Mouse (Mus musculus): ENCODE measurements around the gene Nr2f6. TPM values are rescaled to one million over a fixed set of nuclear protein-coding genes. Genes with fewer than 3 reads are reported as not detected.

Nr2f6 gene
- polyA plus RNA-seq, 1 experiment from 2014 or later, result 69.5 TPM

- peak; percentile 91 for DNase-seq (ENCODE audit: low spot score)
- peaks cover 22% of the 10 kb centered on the region for H3K4me1 ChIP-seq (replicated peaks; ENCODE audit: control insufficient read depth, insufficient read depth, low read length)
- WGBS, result 1% methylated on average over 34 of the region's 80 CpGs
These were observed 506 bp upstream of the Nr2f6 start for GRCm38 (mm10) chr8:71381971-71382961.

DNA sequence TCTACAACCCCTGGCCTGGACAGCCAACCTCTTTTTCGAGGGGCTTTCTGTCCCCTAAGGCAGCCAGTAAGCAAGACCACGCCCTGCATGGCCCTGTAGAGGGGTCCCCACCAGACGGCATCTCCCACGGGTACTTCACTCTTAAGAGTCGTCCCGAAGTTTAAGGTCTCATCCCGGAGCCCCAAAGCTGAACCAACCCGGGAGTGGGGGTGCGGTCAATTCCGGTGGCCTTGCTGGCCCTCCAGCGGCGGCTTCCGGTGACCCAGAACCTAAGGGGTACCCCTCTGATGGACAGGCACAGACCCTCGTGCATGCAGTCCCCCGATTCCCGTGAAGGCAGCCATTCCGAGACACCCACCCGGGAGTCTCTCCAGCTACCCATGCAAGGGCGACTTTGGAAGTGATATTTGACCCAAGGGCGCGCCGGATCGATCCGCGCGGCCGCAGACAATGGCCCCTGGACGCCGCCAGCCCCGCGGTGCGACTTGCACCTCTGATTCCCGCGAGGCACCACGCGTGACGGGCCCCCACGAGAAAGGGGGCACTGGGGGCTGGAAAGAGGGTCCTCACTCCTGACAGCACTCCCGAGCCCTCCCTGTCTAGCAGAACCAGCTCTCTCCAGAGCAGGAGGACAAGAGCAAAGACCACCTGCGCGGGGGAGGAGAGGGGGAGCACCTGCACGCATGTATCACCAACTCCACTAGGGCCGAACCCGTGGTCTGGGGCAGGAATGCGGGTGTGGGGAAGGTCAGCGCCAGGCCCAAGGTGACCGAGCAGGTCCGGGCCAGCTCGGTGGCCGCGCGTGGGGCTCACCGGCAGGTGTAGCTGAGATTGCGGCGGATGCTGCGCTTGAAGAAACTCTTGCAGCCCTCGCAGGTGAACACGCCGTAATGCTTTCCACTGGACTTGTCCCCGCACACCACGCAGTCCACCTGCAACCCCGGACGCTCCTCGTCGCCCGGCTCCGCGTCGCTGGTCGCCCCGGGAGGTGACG lies 1.3 kb downstream of the Nr2f6 start:
- WGBS, result 2% methylated on average over 70 of the region's 72 CpGs
- peak overlapping the region; percentile 92 for H3K27ac ChIP-seq (ENCODE audit: low read depth, low read length)
- H3K4me2 ChIP-seq (replicated peaks; ENCODE audit: low read depth, low read length), result peak overlapping the region; percentile 96
- H3K4me3 ChIP-seq (ENCODE audit: low read depth, low read length), result peak overlapping the region; percentile 85
- peak overlapping the region; percentile 82 for H3K9ac ChIP-seq (ENCODE audit: low read depth, low read length)
- ATAC-seq (ENCODE audit: low FRiP score) (no peak), DNase-seq (ENCODE audit: low spot score) (peak; percentile 49)
- H3K36me3 ChIP-seq (ENCODE audit: control insufficient read depth, insufficient read depth, low read length), result no peaks in the 10 kb centered on the region; the same call in 1 of the 2 replicates
- no peaks in the 10 kb centered on the region for H3K27me3 ChIP-seq (ENCODE audit: control insufficient read depth, insufficient read depth, low read length)
- peaks cover 38% of the 10 kb centered on the region for H3K4me1 ChIP-seq (replicated peaks; ENCODE audit: control insufficient read depth, insufficient read depth, low read length)
- no peaks in the 10 kb centered on the region for H3K9me3 ChIP-seq (ENCODE audit: control insufficient read depth, low read length)

More at GRCm38 (mm10) chr8:71381971-71382961, 506 bp upstream of the Nr2f6 start:
- Histone ChIP-seq H3K9me3 (ENCODE audit: control insufficient read depth, low read length) (no peaks in the 10 kb centered on the region), H3K27me3 (ENCODE audit: control insufficient read depth, insufficient read depth, low read length) (no peaks in the 10 kb centered on the region), H3K4me2 (replicated peaks; ENCODE audit: low read depth, low read length) (peak overlapping the region; percentile 96), H3K27ac (ENCODE audit: low read depth, low read length) (peak overlapping the region; percentile 92), H3K36me3 (ENCODE audit: control insufficient read depth, insufficient read depth, low read length) (no peaks in the 10 kb centered on the region), H3K4me3 (ENCODE audit: low read depth, low read length) (peak overlapping the region; percentile 85), H3K9ac (ENCODE audit: low read depth, low read length) (peak overlapping the region; percentile 82)
- ATAC-seq (ENCODE audit: low FRiP score), result peak; percentile 84

DNA sequence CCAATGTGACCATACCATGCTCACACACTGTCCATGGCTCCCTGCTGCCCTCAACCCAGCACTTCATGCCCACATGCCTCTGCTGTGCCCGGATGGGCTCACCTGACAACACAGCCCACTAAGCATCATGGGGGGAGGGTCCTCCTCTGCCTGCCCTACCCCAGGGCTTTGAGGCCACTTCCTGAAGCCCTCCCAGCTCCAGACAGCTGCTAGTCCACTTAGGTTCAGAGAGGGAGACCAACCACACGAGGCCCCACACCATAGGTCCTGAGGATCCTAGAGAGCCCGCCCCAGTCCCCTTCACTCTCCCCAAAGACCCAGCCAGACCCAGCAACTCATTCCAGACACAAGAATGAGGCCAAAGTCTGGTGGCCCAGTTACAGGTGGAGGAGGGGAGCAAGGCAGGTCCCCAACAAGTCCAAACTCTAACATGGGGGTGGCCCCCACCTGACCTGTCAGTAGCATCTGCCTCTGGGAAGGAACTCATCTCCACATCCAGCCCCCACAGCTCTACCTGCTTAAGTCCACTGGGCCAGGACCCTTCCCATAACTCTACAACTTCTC lies 2.2 kb downstream of the Nr2f6 start:
- WGBS, result 18% methylated on average over 3 of the region's 3 CpGs
- Histone ChIP-seq H3K4me1 (replicated peaks; ENCODE audit: control insufficient read depth, insufficient read depth, low read length) (peaks cover 39% of the 10 kb centered on the region), H3K27me3 (ENCODE audit: control insufficient read depth, insufficient read depth, low read length) (no peaks in the 10 kb centered on the region), H3K9me3 (ENCODE audit: control insufficient read depth, low read length) (no peaks in the 10 kb centered on the region), H3K4me3 (ENCODE audit: low read depth, low read length) (peak overlapping the region; percentile 85), H3K9ac (ENCODE audit: low read depth, low read length) (peak overlapping the region; percentile 82), H3K36me3 (ENCODE audit: control insufficient read depth, insufficient read depth, low read length) (peaks cover 4% of the 10 kb centered on the region; the same call in 1 of the 2 replicates), H3K4me2 (replicated peaks; ENCODE audit: low read depth, low read length) (peak overlapping the region; percentile 96), H3K27ac (ENCODE audit: low read depth, low read length) (peak overlapping the region; percentile 92; the same call in 1 of the 2 replicates)
- peak; percentile 19 for DNase-seq (ENCODE audit: low spot score)
- ATAC-seq (ENCODE audit: low FRiP score), result no peak

DNA sequence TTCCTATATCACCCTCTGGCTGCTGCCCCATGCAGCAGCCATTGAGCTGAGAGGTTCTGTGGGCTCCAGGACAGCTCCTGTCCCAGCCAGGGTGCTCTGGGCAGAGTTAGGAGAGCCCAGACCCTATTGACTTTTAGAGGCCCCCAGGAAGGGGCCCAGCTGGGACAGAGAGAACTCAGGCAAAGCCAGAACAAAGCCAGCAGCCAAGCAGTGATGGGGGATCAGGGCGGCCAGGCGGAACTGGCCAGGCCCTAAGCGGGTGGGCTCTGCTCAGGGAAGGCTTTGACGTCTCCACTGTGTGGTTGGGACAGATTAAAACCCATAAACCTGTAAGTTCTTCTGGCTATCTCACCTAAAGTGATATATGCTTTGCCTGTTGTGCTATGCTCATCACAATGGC lies 2.8 kb downstream of the Nr2f6 start:
- Histone ChIP-seq H3K9me3 (ENCODE audit: control insufficient read depth, low read length) (no peaks in the 10 kb centered on the region), H3K4me2 (replicated peaks; ENCODE audit: low read depth, low read length) (peak overlapping the region; percentile 96), H3K4me3 (ENCODE audit: low read depth, low read length) (peak overlapping the region; percentile 85), H3K36me3 (ENCODE audit: control insufficient read depth, insufficient read depth, low read length) (peaks cover 4% of the 10 kb centered on the region; the same call in 1 of the 2 replicates), H3K9ac (ENCODE audit: low read depth, low read length) (peak overlapping the region; percentile 82), H3K4me1 (replicated peaks; ENCODE audit: control insufficient read depth, insufficient read depth, low read length) (peaks cover 39% of the 10 kb centered on the region), H3K27ac (ENCODE audit: low read depth, low read length) (peak overlapping the region; percentile 92), H3K27me3 (ENCODE audit: control insufficient read depth, insufficient read depth, low read length) (no peaks in the 10 kb centered on the region)
- 32% methylated on average over 4 of the region's 4 CpGs for WGBS
- DNase-seq (ENCODE audit: low spot score), result peak; percentile 33
- ATAC-seq (ENCODE audit: low FRiP score), result no peak

- Histone ChIP-seq H3K9ac (ENCODE audit: low read depth, low read length) (peak overlapping the region; percentile 47; the same call in 1 of the 2 replicates), H3K4me1 (replicated peaks; ENCODE audit: control insufficient read depth, insufficient read depth, low read length) (peaks cover 29% of the 10 kb centered on the region), H3K36me3 (ENCODE audit: control insufficient read depth, insufficient read depth, low read length) (peaks cover 4% of the 10 kb centered on the region; the same call in 1 of the 2 replicates), H3K4me2 (replicated peaks; ENCODE audit: low read depth, low read length) (peak overlapping the region; percentile 55), H3K27me3 (ENCODE audit: control insufficient read depth, insufficient read depth, low read length) (no peaks in the 10 kb centered on the region), H3K27ac (ENCODE audit: low read depth, low read length) (peak overlapping the region; percentile 79), H3K4me3 (ENCODE audit: low read depth, low read length) (peak overlapping the region; percentile 24; the same call in 1 of the 2 replicates), H3K9me3 (ENCODE audit: control insufficient read depth, low read length) (no peaks in the 10 kb centered on the region)
- peak; percentile 41 for DNase-seq (ENCODE audit: low spot score)
- no peak for ATAC-seq (ENCODE audit: low FRiP score)
- 40% methylated on average over 8 of the region's 8 CpGs for WGBS
These were observed 5.2 kb downstream of the Nr2f6 start for GRCm38 (mm10) chr8:71376423-71377030.

DNA sequence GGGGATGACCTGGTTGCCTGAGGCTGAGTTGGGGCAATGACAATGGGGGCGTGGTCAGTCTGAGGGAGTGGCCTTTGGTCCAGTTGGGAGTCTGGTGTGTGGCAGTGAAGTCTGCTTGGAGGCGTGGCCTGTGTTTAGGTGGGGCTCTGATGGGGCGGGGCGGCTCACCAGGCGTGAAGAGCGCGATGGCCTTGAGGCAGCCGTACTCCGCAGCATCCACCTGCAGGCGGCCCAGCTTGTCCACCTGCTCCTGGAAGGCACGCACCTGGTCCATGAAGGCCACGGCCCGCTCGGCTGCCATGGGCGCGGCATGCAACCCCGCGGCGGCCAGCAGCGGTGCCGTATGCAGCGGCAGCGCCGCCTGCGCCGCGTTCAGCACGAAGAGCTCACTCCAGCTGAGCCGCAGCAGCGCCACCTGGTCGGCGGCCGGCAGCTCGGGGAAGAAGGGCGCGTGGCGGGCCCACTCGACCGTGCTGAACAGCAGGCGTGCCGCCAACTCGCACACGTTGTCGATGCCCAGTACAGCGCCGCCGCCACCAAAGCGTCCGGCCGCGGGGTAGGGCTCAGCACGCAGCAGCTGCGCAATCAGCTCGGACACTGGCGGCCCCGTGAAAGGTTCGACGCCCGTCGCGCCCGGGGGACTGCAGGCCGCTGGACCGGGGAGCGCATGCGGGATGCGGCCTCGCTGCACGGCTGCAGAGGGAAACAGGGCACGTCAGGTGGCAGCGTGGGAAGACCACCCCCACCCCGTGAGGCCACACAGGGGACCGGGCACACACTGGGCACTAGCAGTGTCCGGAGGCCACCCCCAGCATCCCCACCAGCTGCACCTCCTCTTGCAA lies 6.0 kb downstream of the Nr2f6 start:
- Histone ChIP-seq H3K36me3 (ENCODE audit: control insufficient read depth, insufficient read depth, low read length) (peaks cover 4% of the 10 kb centered on the region; the same call in 1 of the 2 replicates), H3K4me2 (replicated peaks; ENCODE audit: low read depth, low read length) (peak overlapping the region; percentile 55), H3K27ac (ENCODE audit: low read depth, low read length) (peak overlapping the region; percentile 79), H3K27me3 (ENCODE audit: control insufficient read depth, insufficient read depth, low read length) (no peaks in the 10 kb centered on the region), H3K4me1 (replicated peaks; ENCODE audit: control insufficient read depth, insufficient read depth, low read length) (peaks cover 29% of the 10 kb centered on the region), H3K4me3 (ENCODE audit: low read depth, low read length) (peak overlapping the region; percentile 24), H3K9ac (ENCODE audit: low read depth, low read length) (peak overlapping the region; percentile 47; the same call in 1 of the 2 replicates), H3K9me3 (ENCODE audit: control insufficient read depth, low read length) (no peaks in the 10 kb centered on the region)
- DNase-seq (ENCODE audit: low spot score) (peak; percentile 68), ATAC-seq (ENCODE audit: low FRiP score) (peak; percentile 15)
- WGBS, result 5% methylated on average over 70 of the region's 74 CpGs

DNA sequence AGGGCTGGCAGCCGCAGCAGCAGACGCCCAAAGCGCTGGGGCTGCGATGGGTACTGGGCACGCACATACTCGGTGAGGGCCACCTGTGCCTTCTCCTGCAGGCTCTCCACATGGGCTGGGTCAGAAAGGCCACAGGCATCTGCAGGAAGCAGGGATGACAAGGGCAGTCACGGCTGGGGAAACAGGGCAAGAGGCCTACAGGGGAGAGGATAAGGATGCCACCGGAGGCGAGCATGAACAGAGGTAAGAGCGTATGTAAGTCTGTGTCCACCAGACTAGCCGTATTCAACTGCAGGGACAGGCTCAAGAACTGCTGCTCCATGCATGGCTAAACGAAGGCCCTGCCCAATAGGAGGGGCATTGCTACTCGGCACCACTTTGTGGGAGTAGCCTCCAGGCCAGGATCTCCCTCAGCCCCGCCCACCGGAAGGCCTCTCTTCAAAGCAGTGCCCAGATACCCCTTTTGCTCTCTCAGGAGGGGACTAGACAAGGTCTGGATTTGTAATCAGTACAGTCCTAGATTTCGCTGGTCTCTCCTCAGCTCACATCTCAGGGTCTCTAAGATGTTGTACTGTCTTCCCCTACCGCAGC lies 7.0 kb downstream of the Nr2f6 start:
- Histone ChIP-seq H3K27ac (ENCODE audit: low read depth, low read length) (no peak overlapping the region), H3K4me3 (ENCODE audit: low read depth, low read length) (no peak overlapping the region), H3K9ac (ENCODE audit: low read depth, low read length) (no peak overlapping the region), H3K9me3 (ENCODE audit: control insufficient read depth, low read length) (no peaks in the 10 kb centered on the region), H3K27me3 (ENCODE audit: control insufficient read depth, insufficient read depth, low read length) (no peaks in the 10 kb centered on the region), H3K4me2 (replicated peaks; ENCODE audit: low read depth, low read length) (no peak overlapping the region; the same call in 1 of the 2 replicates), H3K4me1 (replicated peaks; ENCODE audit: control insufficient read depth, insufficient read depth, low read length) (peaks cover 28% of the 10 kb centered on the region), H3K36me3 (ENCODE audit: control insufficient read depth, insufficient read depth, low read length) (peaks cover 4% of the 10 kb centered on the region; the same call in 1 of the 2 replicates)
- ATAC-seq (ENCODE audit: low FRiP score), result no peak
- DNase-seq (ENCODE audit: low spot score), result peak; percentile 22
- WGBS, result 75% methylated on average over 17 of the region's 17 CpGs

Data from hindbrain, embryonic 11.5 days (tissue).